Mouse (Mus musculus): ENCODE results near the gene Ifnlr1.

Gene Ifnlr1

DNA sequence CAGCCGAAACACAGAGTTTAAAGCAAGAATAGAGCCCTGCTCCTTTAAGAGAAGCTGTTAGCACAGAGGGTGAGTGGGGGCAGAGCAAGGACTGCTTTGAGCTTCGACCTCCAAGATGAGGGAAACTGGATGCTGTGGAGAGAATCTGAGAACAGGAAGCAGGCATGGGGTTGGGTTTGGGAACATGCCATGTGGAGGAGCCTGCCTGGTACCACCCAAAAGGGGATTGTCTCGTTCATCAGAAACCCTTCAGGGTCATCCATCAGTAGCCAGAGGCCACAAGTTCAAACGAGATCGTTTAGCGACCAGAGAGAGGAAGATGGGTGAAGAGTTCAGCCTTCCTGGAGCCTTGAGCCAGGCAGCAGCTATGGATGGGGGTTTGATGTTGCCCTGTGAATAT is 57.4 kb downstream of the Ifnlr1 start:
- no peak for DNase-seq (ENCODE audit: low spot score)

DNA sequence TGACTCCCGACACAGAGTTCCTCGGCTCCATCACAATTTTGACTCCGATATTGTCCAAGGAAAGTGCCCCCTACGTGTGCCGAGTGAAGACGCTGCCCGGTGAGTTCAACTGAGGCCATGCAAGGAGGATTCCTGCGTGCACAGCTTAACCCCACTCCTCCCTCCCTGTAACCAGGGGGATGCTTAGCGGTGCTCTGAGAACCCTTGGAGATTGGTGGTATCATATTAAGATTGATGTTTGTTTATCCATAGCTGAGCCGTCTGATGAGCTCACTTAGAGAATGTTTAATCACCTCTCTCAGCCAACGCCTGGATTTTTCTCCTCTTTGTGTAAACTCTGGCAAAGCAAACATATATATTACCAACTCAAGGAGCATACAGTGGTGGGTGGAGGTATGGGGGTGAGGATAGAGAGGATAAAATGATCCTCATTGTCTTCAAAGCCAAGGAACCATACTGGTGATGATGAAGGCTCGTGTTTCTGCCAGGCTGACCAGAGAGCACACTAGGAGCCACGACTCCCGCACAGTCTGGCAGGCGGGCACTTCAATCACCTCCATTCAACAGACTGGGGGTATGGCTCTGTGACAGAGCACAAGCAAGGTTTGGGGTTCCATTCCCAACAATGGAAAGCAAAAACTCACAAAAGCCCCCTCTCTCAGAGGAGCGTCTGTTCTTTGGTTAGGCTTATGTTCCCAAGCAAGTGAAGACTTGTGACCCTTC is 58.8 kb downstream of the Ifnlr1 start:
- DNase-seq (ENCODE audit: low spot score), result no peak

DNA sequence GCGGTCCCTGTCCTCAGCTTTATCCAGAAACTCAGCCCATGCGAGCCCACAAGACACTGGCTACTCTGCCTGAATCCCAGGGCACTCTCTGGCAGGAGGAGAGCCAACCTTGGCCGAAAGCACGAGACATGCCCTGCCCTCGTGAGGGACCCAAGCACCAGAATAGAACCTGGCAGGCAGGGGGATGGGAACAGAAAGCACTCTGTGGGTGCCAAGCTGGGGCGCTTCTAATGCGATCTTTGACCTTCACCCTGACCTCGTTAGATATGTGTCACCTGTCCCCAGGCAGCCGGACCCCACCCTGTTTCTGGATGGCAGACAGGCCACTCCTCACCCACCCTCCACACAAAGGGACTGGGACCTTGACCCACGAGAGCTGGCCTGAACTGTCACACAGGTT is 59.5 kb downstream of the Ifnlr1 start:
- no peak for DNase-seq (ENCODE audit: low spot score)

DNA sequence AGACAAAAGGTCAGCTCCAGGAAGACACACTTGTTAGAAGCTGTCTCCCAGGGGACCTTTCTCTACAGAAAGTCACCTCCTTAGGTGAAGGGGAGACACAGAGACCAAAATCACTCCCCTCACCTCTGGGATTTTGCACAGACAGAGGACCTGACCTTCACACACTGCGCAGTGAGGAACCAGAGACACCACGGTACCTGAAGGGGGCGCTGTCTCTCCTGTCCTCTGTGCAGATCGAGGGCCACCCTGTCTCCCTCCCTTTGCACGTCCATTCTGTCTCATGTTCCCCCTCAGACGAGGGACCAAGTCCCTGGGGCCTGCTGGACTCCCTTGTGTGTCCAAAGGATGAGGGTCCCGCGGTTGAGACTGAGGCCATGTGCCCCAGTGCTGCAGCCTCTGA is 64.8 kb downstream of the Ifnlr1 start:
- DNase-seq (ENCODE audit: low spot score), result no peak

DNA sequence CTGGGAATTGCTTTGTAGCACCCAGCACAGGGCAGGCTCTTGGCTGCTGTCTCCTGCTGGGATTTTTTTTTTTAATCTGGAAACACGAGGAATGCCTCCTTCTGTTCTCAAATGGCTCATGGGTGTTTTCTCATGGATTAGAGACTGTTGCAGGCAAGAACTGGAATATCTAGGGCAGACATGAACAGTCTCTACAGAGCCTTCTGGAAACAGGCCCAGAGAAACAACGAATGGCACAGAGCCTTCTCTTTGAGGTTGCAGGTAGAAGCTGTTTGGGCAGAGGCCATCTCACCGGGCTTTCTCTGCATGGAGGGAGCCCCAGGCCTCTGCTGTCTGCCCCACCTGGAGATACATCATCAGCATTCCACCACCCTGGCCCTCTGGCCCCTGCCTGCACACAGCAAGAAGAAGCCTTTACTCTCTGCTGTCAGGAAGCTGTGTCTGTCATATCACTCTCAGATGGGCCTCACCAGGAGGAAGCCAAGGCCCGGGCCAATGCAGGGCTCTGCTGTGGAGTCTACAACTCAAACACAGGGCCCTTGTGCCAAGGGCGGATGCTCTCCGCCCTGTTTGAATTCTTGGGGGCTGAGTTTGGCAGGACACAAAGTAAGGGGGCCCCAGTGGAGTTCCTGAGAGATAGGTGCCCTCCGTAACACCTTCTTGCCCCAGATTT is 66.2 kb downstream of the Ifnlr1 start:
- no peak for DNase-seq (ENCODE audit: low spot score)

DNA sequence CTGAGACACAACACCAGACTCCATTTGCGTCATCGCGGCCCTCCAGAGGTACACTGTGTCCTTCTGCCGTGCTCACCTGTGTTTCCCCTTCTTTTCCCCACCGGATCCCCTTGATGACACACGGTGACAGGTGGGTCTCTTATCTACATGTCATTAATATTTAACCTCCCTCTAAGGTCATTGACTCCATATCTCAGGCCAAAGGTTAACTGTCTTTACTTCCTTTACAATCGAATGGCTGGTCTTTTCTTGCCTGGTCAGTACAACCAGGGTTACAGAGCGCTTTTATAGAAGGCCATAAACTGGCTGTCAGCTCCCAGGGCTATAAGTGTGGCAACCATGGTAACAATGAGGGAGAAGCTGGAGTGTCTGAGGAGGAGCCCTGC is 66.7 kb downstream of the Ifnlr1 start:
- no peak for DNase-seq (ENCODE audit: low spot score)

Data from layer of hippocampus, adult 9-10 months (tissue).